Mouse (Mus musculus): ENCODE results near the gene Izumo2.

DNA sequence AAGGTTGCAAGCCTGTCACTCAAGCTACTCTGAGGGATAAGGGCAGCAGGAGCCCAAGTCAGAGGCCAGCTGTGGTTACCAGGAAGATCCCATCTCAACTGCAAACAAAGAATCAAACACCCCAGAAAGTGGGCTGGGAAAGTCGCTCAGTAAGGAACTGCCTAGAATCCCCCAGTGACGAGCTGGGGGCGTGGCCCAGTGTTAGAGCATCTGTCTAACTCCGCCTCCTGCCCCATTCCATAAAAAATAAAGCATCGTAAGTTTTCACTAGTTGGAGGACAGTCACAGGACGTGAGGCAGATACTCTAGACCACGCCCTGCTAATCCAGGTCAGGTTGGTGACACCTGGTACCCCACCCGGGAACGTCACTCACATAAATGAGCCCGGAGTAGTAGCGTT lies 43.8 kb upstream of the Izumo2 start:
- no peak for TF ChIP-seq CTCF (IDR thresholded peaks at IDR 0.05 in 2 of 3, conservative IDR thresholded peaks at IDR 0.05 in 1 of 3; ENCODE audit: control insufficient read depth in 1 of 3, insufficient read depth in 1 of 3, low read depth in 2 of 3, low read length in 3 of 3, poor library complexity in 1 of 3, severe bottlenecking in 1 of 3)
- no peak for TF ChIP-seq POLR2A (IDR thresholded peaks at IDR 0.05; ENCODE audit: control insufficient read depth in 1 of 2, insufficient read depth in 1 of 2, low read depth in 1 of 2, low read length in 2 of 2, poor library complexity in 1 of 2)
- no peak for TF ChIP-seq RAD21 (IDR thresholded peaks at IDR 0.05; ENCODE audit: low read depth, low read length)
- TF ChIP-seq POLR2AphosphoS2 (IDR thresholded peaks at IDR 0.05; ENCODE audit: low read length), result no peak
- no peak for TF ChIP-seq EP300 (IDR thresholded peaks at IDR 0.05; ENCODE audit: low read depth in 1 of 2, low read length in 2 of 2)
- TF ChIP-seq CHD2 (IDR thresholded peaks at IDR 0.05; ENCODE audit: low read length), result no peak
- TF ChIP-seq ZKSCAN1 (IDR thresholded peaks at IDR 0.05; ENCODE audit: low read depth, low read length), result no peak
- TF ChIP-seq USF2 (IDR thresholded peaks at IDR 0.05; ENCODE audit: borderline replicate concordance in 1 of 2, insufficient read depth in 1 of 2, low read depth in 1 of 2, low read length in 2 of 2), result no peak
- TF ChIP-seq USF1 (IDR thresholded peaks at IDR 0.05; ENCODE audit: low read depth, low read length), result no peak
- TF ChIP-seq ELF1 (IDR thresholded peaks at IDR 0.05; ENCODE audit: low read depth, low read length), result no peak
- TF ChIP-seq TAL1 (IDR thresholded peaks at IDR 0.05; ENCODE audit: low read length), result no peak
- TF ChIP-seq MYC (IDR thresholded peaks at IDR 0.05; ENCODE audit: low read depth, low read length), result no peak

All from MEL (cell line).